Mouse (Mus musculus) heart, embryonic 16.5 days (tissue): ENCODE measurements around the gene Hpn. TPM values are rescaled to one million over a fixed set of nuclear protein-coding genes. Genes with fewer than 3 reads are reported as not detected.
A peak's percentile ranks its signal among the peaks of the same experiment; 100 is the strongest.

Experiments used
- ATAC-seq: fragments of 200-750 bp; cut with Nextera tagmentation; replicated peaks from 2 replicates; pipeline ENCODE4 v1.8.0; 2017; ENCODE audit warnings: moderate number of reproducible peaks; ENCODE audit not compliant: insufficient read depth, low FRiP score; ENCODE audit errors: extremely low read depth
- H3K27ac ChIP-seq: fragments of 300-500 bp; sonication (generic); 2 replicates; pipeline ENCODE4 v1.5.1; 2014; ENCODE audit warnings: mild to moderate bottlenecking, low read length, control low read depth, moderate library complexity
- H3K27me3 ChIP-seq: fragments of 300-500 bp; sonication (generic); 2 replicates; pipeline ENCODE4 v1.6.1; 2014; ENCODE audit warnings: low read length, mixed read lengths; ENCODE audit not compliant: control insufficient read depth, insufficient read depth
- H3K36me3 ChIP-seq: fragments of 300-500 bp; sonication (generic); 2 replicates; pipeline ENCODE4 v1.6.1; 2014; ENCODE audit not compliant: control insufficient read depth, insufficient read depth
- H3K4me1 ChIP-seq: fragments of 300-500 bp; sonication (generic); 2 replicates; pipeline ENCODE4 v1.6.1; 2014; ENCODE audit warnings: low read length, mixed read lengths; ENCODE audit not compliant: control insufficient read depth, insufficient read depth
- H3K4me2 ChIP-seq: fragments of 300-500 bp; sonication (generic); 2 replicates; pipeline ENCODE4 v1.6.1; 2014; ENCODE audit warnings: low read depth, mild to moderate bottlenecking, control low read depth, low read length
- H3K4me3 ChIP-seq: fragments of 300-500 bp; sonication (generic); 2 replicates; pipeline ENCODE4 v1.5.1; 2014; ENCODE audit warnings: mild to moderate bottlenecking, control low read depth, low read length
- H3K9ac ChIP-seq: fragments of 300-500 bp; sonication (generic); 2 replicates; pipeline ENCODE4 v1.6.1; 2014; ENCODE audit warnings: low read length, control low read depth
- H3K9me3 ChIP-seq: fragments of 300-500 bp; sonication (generic); replicated peaks from 2 replicates; pipeline ENCODE4 v1.6.1; 2016; ENCODE audit warnings: low read length; ENCODE audit not compliant: control insufficient read depth
- WGBS: fragments of 180-500 bp; shearing (Covaris S2); extraction: QIAGEN DNeasy Blood & Tissue Kit; methylation state at CpG from one replicate; pipeline ENCODE4 v1.1.7; 2014; 5-methylcytosine and 5-hydroxymethylcytosine counted together
- polyA plus RNA-seq: library from polyadenylated mRNA; unstranded; fragments of >200 nt; fragmentation: Nextera tagmentation; extraction: Ambion mirVana; gene quantifications from 2 replicates; pipeline ENCODE4 v1.2.1, GENCODE M21; 2015

Hpn gene
- polyA plus RNA-seq, 1 experiment from 2014 or later, result 2.6 TPM

DNA sequence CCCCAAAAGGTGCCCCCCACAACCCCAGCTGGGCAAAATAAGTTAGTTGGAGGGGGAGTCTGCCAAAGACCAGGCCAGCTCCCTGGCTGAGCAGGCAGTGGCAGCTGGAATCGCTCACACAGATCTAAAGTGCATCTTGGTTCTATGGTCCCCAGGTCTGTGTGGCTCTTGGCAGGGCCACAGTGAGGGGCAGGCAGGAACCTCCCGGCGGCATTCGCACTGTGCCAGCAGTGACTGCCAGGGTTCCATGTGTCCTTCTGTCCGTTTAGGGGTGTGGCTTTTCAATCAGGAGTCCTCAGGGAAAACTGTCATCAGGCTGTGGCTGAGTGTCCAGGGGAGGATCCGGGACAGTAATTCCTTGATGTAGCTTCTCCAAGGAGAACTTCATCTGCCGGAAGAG lies 15.1 kb upstream of the Hpn start:
- H3K36me3 ChIP-seq, result peaks cover 58% of the 10 kb centered on the region
- ATAC-seq, result no peak
- WGBS, result 88% methylated on average over 7 of the region's 7 CpGs
- peaks cover 10% of the 10 kb centered on the region for H3K4me1 ChIP-seq
- no peak overlapping the region for H3K27ac ChIP-seq
- peaks cover 15% of the 10 kb centered on the region for H3K27me3 ChIP-seq
- H3K9ac ChIP-seq, result no peak overlapping the region
- no peaks in the 10 kb centered on the region for H3K9me3 ChIP-seq
- H3K4me3 ChIP-seq, result no peak overlapping the region
- no peak overlapping the region for H3K4me2 ChIP-seq

DNA sequence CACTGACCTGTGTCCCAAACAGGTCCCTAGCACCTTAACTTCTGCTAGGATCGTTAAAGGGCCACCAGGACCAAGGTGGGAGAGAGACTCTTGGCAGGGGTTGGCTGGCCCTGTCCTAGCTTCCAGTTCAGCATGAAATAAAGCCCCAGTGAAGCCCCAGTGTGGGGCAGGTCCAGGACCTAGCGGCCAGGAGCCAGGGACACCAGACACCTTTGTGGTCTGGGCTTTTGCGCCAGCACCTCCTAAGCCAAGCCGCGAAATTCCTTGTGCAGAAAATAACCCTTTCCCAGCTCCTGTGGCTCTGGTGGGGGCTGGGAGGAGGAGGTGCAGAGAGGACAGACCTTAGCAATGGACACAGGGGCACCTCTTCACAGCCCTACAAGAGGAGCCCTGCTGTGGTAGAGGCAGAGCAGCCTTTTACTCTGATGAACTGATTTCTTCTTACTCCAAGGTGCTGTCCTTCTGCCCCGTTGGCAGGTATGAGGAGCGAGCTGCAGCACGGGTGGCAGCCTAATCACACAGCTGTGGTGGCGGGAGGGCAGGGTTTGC lies 13.1 kb upstream of the Hpn start:
- Histone ChIP-seq H3K4me2 (no peak overlapping the region), H3K27ac (no peak overlapping the region), H3K9ac (no peak overlapping the region), H3K4me3 (no peak overlapping the region), H3K36me3 (peaks cover 39% of the 10 kb centered on the region), H3K4me1 (peaks cover 10% of the 10 kb centered on the region), H3K9me3 (no peaks in the 10 kb centered on the region), H3K27me3 (peaks cover 20% of the 10 kb centered on the region)
- WGBS, result 46% methylated on average over 9 of the region's 9 CpGs
- no peak for ATAC-seq

DNA sequence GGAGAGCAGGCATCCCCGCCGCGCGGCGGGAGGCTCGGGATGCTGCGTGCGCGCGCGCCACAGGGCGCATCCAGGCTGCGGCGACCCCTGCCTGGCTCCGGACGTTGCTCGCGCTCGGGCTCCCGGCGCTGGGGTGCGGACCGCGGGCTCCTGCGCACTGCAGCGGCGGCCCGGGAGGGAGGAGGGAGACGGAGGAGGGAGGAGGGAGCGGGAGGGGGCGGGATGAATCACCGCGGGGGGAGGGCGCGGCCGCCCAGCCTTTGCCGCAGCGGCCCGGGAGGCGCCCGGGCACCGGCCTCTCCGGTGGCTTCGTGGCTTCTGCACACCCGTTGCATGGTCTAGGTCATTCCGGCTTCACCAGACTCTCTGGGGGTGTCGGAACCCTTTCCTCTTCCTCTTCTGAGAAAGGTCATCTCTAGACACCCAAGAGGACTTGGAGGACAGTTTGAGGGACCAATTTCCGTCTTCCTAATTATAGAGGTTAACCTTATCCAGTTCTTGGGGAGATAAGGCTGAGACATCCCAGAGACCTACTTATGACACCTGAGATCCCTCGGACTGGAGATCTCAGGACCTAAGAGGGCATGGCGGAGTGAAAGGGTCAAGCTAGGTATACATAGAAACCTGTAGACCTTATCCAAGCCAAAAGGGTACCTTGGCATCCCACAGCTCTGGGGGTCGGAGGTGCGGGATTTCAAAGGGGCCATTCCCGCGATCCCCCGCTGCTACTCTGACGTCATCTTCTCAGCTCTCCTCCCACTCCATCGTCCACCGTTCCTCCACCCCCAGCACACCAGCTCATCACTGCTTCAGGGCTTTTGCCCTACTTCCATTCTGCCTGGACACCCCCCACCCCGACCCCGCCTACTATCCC lies 12.0 kb upstream of the Hpn start, which contains the start of gene Scn1b:
Gene Scn1b, minus strand, starts transcription at position 153 of the 874 bp plus-strand sequence.
- WGBS, result under 1% methylated on average over 49 of the region's 60 CpGs
- Histone ChIP-seq H3K4me3 (peak within 1 kb of the TSS; percentile 70), H3K4me2 (peak within 1 kb of the TSS; percentile 100), H3K36me3 (peaks cover 28% of the 10 kb centered on the region), H3K9me3 (no peaks in the 10 kb centered on the region), H3K27ac (no peak within 1 kb of the TSS), H3K9ac (peak within 1 kb of the TSS; percentile 67), H3K4me1 (peaks cover 10% of the 10 kb centered on the region), H3K27me3 (peaks cover 20% of the 10 kb centered on the region)
- ATAC-seq, result peak; percentile 55

DNA sequence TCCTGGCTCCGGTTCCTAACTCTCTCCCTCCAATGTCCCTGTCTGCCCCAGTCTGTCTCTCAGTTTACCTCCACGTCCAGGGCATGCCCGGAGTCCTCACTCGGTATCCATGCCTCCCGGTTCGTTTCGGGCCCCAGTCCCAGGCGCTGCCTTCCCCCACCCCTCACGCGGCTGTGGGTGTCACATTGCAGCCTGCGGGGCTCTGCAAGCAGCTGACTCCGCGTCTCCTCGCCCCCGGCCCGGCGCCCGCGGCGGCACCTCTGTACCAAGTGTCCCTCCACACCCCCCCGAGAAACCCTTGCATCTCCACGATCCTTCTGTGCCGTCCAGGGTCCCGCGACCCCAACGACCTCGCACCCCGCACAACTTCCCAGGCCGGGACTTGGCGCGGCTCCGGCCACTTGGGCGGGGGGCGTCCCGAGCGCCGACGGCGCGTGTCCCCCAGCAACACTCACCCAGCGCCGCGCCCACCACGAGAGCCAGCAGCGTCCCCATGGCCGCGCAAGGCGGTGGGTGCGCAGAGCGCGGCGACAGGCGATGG lies 11.2 kb upstream of the Hpn start:
- ATAC-seq, result peak; percentile 6; the same call in 1 of the 2 replicates
- 1% methylated on average over 53 of the region's 53 CpGs for WGBS
- no peaks in the 10 kb centered on the region for H3K9me3 ChIP-seq

DNA sequence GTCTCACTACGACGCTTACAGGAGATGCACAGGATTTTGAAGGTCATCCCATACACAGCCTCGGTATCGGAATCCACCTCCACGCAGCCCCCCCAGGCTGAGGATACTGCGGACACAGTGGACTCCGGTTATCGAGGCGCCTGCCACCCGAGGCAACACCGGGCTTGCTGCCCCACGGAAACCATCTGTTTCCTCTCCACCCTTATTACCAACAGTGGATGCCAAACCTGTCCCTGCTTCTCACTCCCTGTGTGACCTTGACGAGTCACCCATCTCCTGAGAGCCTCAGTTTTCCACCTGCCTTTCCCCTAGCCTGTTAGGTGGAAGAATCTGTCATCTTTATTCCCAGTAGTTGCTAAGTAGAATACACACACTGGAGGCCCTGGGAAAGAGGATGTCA lies 10.0 kb upstream of the Hpn start:
- Histone ChIP-seq H3K9ac (no peak overlapping the region), H3K27me3 (peaks cover 20% of the 10 kb centered on the region), H3K4me1 (peaks cover 10% of the 10 kb centered on the region), H3K36me3 (peaks cover 17% of the 10 kb centered on the region), H3K4me2 (no peak overlapping the region), H3K27ac (no peak overlapping the region), H3K9me3 (no peaks in the 10 kb centered on the region), H3K4me3 (no peak overlapping the region)
- ATAC-seq, result no peak
- WGBS, result 77% methylated on average over 13 of the region's 13 CpGs

More for the DNA sequence above, 11.2 kb upstream of the Hpn start:
- peak overlapping the region; percentile 70 for H3K4me3 ChIP-seq
- H3K4me1 ChIP-seq, result peaks cover 10% of the 10 kb centered on the region
- H3K9ac ChIP-seq, result peak overlapping the region; percentile 67
- peaks cover 20% of the 10 kb centered on the region for H3K27me3 ChIP-seq
- H3K36me3 ChIP-seq, result peaks cover 23% of the 10 kb centered on the region
- H3K4me2 ChIP-seq, result peak overlapping the region; percentile 100
- no peak overlapping the region for H3K27ac ChIP-seq

DNA sequence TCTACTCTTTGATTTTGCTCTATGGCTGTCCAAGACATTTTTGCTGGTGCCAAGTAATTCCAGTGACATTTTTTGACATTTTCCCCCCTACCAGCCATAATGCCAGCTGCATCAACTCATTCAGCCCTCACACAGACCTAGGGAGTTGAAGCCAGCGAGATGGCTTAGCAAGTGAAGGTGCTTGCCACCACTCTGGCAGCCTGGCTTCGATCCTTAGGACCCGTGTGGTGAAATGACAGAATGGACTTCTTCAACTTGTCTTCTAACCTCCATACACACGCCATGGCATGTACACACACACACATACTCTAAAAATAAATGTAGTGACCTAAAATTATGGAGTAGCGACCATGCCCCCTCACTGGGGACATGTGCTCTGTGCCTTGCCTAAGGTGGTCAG lies 9.3 kb upstream of the Hpn start:
- Histone ChIP-seq H3K4me1 (peaks cover 10% of the 10 kb centered on the region), H3K36me3 (peaks cover 9% of the 10 kb centered on the region), H3K9me3 (no peaks in the 10 kb centered on the region), H3K4me3 (no peak overlapping the region), H3K27me3 (peaks cover 20% of the 10 kb centered on the region), H3K9ac (no peak overlapping the region), H3K27ac (no peak overlapping the region), H3K4me2 (no peak overlapping the region)
- no peak for ATAC-seq
- 72% methylated on average over 5 of the region's 5 CpGs for WGBS

DNA sequence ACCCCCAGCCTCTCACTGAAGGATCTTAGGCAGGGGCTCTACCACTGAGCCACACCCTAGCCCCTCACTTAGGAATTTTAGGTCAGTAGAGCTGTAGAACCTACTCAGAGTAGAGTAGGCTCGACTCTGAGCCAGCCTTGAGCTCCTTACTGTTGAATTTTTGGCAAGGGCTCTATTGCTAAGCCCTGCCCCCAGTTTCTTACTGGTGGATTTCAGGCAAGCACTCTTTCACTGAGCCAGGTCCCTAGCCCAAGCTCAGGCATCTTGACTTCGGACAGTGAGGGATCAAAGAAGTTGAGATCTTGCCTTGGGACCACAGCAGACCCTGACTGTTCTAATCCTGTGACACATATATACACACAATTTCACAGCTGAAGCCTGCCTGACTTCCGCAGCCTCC lies 8.6 kb upstream of the Hpn start:
- 76% methylated on average over 3 of the region's 3 CpGs for whole genome bisulfite sequencing
- no peak overlapping the region for H3K4me3 ChIP-seq
- no peaks in the 10 kb centered on the region for H3K9me3 ChIP-seq
- H3K27ac ChIP-seq, result no peak overlapping the region
- peaks cover 20% of the 10 kb centered on the region for H3K27me3 ChIP-seq
- H3K4me1 ChIP-seq, result peaks cover 10% of the 10 kb centered on the region
- no peak overlapping the region for H3K9ac ChIP-seq
- no peak overlapping the region for H3K4me2 ChIP-seq
- no peak for ATAC-seq
- peaks cover 3% of the 10 kb centered on the region for H3K36me3 ChIP-seq

DNA sequence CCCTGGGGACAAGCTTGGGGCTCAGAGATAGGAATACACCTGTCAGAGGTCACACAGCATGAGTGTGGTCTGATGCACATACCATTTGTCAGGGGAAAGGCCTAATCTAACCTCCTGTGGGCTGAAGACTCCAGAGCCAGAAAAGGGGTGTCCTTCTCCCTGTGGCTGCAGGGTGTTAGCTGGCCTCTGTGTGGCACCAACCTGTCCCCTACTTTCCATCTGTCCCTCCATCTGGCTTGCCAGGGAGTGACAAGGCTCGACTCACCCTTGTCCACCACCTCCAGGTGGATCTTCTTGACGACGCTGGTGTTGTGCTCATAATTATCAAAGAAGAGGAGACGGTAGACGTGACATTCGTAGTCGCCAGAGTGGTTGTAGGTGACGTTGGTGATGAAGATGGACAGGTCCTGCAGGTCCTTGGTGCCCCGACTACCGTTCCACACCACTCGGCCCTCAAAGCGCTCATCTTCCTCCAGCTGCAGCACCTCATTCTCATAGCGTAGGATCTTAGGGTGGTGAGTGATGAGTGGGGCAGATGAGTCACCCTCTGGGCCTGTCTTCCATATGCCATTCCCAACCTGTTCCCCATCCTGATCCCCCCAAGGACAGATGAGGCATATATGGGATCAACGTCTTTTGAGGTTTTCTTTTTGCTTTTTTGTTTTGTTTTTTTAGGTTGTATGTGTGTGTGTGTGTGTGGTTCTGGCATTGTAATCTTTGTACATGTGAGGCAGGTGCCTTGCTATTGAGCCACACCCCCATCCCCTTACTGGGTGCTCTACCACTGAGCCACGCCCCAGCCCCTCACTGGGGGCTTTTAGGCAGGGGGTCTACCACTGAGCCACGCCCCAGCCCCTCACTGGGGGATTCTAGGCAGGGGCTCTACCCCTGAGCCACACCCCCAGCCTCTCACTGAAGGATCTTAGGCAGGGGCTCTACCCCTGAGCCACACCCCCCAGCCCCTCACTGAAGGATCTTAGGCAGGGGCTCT lies 7.8 kb upstream of the Hpn start:
- WGBS, result 83% methylated on average over 16 of the region's 16 CpGs
- Histone ChIP-seq H3K36me3 (no peaks in the 10 kb centered on the region), H3K9ac (no peak overlapping the region), H3K4me3 (no peak overlapping the region), H3K4me1 (peaks cover 16% of the 10 kb centered on the region), H3K9me3 (no peaks in the 10 kb centered on the region), H3K27ac (no peak overlapping the region), H3K4me2 (no peak overlapping the region), H3K27me3 (peaks cover 20% of the 10 kb centered on the region)
- no peak for ATAC-seq
